Mouse (Mus musculus) WW6 (cell line): ENCODE results near the gene Cmpk2.
"Not testable (repeated sequence)": the region's sequence is repeated elsewhere in the genome, so short reads cannot be mapped to it uniquely, and the experiment has no call there.

Experiments used
- DNase-seq: peaks from one replicate; pipeline ENCODE4 v3.0.0-alpha.2; 2013; ENCODE audit warnings: low read depth, low spot score

Cmpk2 gene

GRCm38 (mm10) chr12:26469098-26470041, at the start of gene Cmpk2:
Gene Cmpk2, plus strand, starts transcription at chr12:26469204.
- peak; percentile 69 for DNase-seq

DNA sequence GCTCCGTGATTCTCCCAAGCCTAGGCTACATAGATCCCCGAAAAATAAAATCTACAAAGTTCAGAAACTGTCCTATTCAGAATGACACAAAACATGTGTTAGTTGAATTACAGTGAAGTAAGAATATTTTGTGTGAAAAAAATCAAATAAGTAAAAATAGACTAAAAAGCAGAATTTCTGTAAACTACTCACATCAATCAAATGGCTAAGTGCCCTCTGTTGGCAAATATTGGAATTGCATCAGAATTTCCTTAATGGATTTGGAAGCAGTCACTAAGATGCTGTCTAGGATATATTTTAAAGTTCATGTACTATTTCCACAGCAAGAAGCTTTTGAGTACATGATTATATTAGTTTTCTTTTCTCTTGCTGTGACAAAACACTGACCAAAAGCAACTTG, 44.2 kb upstream of the Cmpk2 start:
- no peak for DNase-seq

DNA sequence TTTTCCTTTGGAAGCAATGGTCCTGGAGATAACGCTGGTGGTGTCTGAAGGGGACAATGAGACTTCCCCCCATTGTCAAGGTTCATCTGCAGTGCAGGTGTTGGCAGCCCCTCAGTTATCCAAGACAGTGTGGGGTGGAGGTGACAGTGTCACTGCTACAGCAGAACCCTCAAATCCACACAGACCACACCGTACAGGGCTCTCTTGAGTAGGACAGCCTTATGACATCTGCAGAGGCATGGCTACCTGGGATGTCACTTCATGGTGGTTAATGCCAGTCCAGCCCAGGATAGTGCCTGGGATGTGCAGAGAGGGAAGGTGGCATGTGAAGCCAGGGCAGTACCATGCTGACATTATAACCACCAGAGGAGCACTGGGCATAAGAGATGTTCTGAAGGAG, 40.2 kb upstream of the Cmpk2 start:
- not testable (repeated sequence) for DNase-seq

DNA sequence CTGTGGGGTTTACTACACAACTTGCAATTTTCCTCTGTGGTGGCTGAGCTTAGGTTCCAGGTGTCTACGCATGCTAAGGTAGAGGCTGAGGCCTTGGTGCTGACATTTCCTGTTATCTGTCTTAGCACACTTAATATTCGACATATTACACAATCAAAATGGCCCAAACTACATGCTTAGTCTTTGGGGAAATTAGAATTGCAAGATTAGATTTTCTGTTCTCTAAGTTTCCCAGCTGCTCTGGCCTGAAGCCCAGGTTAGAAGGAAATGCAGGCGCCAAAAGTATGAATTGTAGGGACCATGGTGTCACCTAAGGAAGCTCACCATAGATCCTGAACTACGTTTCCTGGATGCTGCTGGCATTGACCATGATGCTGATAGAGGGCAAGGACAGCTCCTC, 32.7 kb upstream of the Cmpk2 start:
- DNase-seq = no peak

GRCm38 (mm10) chr12:26437950-26438349, 31.1 kb upstream of the Cmpk2 start:
- DNase-seq = no peak

DNA sequence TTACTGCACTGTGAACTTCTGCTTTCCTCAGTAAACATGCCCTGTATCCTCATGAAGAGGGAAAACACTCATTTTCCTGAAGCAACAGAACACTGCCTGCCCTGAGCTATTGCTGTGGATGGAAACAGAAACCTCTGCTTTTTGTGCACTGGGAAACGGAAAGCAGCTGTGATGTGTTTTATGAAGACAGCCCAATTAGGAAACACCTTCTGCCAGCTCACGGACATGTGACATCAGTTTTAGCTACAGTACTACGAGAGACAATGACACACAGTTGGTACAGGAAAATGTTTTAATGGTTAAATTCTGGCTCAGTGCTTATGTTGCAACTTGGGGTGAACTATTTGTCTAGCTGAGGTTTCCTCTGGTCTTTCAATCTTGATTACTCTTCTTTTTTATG, 29.6 kb upstream of the Cmpk2 start:
- DNase-seq = no peak

DNA sequence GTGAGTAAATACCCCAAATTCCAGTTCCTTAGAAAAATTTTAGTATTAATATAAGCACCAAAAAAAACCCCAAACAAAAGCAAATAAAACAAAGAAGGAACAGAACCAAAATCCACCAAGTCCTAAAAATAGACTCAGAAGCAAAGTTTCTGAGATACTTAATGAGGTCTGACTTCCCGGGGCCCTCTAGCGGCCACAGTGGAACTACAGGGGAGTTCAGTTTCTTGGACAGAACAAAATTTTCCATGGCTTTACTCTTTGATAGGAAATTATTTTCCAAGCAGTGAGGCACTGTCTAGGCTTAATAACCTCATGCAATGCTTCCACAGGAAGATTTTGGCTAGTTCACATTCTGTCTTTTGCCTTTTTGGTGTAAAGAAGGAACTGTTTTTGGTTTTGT, 24.9 kb upstream of the Cmpk2 start:
- DNase-seq = no peak

- no peak for DNase-seq
Measured at GRCm38 (mm10) chr12:26444511-26444910, 24.5 kb upstream of the Cmpk2 start.

DNA sequence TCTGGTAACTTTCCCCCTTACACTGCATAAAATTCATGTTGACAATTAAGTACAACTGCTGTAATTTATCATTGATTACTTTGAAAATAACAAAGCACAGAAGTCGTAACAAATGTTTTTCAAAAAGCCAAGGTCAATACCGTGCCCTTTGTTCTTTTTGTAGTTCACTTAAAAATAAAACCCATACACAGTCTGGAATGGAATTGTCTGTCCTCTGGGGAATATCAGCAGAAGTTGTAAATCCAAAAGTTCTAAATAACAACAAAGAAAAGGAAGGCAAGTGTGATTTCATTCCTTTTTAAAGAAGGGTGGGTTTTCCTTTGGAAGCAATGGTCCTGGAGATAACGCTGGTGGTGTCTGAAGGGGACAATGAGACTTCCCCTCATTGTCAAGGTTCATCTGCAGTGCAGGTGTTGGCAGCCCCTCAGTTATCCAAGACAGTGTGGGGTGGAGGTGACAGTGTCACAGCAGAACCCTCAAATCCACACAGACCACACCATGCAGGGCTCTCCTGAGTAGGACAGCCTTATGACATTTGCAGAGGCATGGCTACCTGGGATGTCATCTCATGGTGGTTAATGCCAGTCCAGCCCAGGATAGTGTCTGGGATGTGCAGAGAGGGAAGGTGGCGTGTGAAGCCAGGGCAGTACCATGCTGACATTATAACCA, 22.5 kb upstream of the Cmpk2 start:
- no peak for DNase-seq

DNA sequence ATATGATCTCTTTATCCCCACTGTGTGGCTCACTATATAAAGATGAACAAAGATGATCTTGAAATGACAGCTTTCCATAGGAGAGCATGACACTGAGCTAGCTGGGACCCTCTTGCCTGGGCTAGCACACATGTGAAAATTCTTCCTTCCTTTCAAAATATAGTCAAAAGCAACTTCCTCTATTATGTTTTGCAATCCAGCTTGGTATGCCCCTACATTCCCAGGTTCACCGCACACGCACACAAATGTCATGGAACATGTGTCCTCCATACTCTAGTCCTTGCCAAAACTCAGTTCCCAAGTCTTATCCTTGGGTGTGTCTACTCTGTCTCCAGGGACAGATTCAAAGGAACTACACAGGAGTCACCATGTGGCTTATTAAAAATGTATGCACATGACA, 19.5 kb upstream of the Cmpk2 start:
- no peak for DNase-seq

- DNase-seq = no peak
Measured at GRCm38 (mm10) chr12:26451150-26451549, 17.9 kb upstream of the Cmpk2 start.

DNA sequence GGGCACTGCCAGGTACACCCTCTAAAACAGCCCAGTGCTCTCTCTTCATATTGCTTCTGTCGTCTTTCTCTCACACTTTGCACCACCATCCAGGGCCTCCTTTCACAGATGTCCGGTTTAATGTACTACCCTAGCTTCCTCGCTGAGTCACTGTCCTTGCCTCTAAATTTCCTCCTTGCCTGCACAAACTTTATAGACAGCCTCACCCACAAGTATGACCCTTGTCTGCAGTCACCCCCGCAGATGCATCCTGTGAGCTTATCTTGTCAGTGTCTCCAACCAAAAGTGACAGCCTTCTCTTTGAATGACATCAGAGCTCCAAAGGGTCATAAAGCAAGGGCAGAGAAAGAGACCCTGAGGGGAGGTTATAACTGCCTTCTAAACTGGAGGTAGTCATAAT, 16.1 kb upstream of the Cmpk2 start:
- no peak for DNase-seq

DNA sequence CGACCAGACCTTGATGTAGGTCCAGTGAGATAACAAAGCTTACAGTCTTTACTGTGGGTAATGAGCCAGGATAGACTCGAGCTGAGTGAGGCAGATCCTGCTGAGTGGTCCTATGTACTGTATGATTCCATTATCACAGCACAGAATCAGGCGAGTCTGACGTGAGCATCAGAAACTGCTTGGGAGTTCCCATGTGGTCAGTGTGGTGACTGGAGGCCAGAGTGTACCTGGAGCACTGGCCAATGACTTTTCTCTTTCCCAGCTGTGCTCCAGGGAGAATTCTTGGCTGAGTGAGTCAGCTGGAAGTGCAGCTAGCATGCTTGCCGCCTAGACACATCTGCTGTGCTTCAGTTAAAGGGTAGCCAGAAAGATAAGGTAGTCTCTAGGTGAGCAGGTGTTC, 14.3 kb upstream of the Cmpk2 start:
- no peak for DNase-seq

DNA sequence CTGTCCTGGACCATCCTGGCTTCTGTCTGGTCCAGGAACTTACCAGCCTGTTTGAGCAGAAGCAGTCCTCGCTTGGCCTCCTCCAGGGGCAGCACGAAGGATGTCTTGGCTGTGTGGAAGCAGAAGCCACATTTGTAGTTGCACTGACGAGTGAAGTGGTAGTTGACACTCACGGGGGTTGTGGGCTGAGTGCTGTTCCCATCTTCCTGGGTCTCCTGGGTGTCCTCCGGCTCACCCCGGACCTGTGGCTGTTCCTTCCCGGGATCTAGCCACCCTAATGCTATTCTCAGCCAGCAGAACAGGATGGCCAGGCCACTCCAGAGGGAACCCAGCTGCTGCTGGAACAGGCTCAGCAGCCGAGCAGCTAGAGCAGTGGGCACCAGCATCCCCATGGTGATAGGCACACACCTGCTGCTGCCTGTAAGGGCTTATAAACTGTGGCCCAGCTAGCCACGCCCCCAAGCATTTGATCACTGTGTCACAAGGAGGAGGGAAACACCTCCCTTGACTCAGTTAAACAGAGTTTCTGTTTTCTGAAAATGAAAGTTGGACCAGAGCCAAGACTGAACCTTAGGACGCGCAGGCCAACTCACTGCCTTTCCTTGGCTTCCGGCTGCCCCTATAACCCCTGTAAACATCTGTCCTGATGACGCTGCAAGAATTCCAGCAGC, 12.8 kb upstream of the Cmpk2 start, which contains the start of gene Rsad2:
Gene Rsad2 (minus strand): TSS at position 425 of the 671 bp plus-strand sequence.
- no peak for DNase-seq

- DNase-seq = no peak
Measured at GRCm38 (mm10) chr12:26460091-26460490, 8.9 kb upstream of the Cmpk2 start.

- no peak for DNase-seq
Measured at GRCm38 (mm10) chr12:26465600-26465999, 3.4 kb upstream of the Cmpk2 start.

- no peak for DNase-seq
Measured at GRCm38 (mm10) chr12:26470042-26470409, 1.0 kb downstream of the Cmpk2 start.

- DNase-seq = no peak
Measured at GRCm38 (mm10) chr12:26471376-26471775, 2.4 kb downstream of the Cmpk2 start.

GRCm38 (mm10) chr12:26472770-26473481, 3.9 kb downstream of the Cmpk2 start:
- DNase-seq = no peak

DNA sequence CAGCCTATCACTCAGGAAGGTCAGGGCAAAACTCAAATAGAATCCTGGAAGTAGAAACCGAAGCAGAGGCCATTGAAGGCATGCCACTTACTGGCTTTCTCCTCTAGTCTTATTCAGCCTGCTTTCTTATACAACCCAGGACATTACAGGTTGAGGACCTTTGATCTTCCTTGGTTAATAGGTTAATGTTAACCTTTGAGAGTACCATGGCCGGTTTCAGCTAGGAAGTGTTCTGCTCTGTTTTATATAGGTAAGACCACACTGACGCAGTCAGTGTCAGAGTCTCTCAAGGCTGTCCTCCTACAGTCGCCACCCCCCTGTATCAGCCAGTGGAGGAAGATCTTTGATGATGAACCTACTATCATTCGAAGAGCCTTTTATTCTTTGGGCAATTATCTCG, 4.7 kb downstream of the Cmpk2 start:
- DNase-seq = no peak

DNA sequence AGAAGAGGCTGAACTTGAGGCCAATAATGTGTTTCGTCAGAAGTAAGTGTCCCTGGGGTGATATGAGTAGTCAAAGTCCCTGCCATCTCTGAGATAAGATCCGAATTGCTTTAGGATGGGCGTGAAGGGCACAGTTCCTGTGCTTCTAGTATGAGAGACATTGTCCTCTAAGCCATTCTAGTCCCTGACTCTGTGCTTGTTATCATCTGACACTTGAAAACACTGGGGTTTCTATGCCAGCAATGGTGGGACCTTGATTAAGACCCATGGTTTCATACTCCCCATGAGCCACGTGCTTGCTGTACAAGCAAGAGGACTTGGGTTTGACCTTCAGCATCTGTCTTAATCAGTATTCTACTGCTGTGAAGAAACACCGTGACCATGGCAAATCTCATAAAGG, 8.2 kb downstream of the Cmpk2 start:
- DNase-seq = no peak
